15 mouse cellular contexts compared by ENCODE assay signal in the genomic region with DNA sequence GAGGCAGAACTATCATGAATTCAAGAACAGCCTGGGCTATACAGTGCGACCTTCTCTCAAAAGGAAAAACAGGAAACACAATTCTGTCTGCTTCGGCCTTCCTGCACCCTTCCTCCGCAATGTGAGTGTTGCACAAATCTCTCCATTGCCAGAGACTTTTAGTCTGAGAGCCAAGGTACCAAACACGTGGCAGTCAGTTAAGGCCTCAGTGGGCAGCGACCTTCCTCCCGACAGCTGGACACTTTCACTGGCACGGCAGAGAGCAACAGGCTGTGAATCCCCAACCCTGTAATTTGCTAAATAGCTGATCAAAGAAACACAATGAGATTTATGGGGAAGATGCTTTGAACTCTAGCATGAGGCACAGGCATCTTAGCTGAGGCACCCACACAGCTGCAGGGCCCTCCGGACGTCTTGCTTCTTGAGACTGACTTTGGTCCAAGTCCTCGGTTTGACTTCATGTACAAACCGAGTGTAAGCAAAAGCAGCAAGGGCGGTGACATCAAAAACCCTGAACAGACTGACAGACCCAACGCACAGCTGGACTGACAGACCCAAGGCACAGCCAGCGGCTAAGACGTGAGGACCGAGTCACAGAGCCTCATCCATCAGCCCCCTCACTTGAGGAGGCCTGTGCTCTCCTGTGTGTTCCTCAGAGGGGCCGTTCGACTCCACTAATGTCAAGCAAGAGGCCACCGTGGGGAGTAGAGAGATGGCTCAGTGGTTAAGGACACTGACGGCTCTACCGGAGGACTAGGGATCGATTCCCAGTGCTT.
DNase-seq lines count a peak whose midpoint lies in the region; ATAC-seq and TF ChIP-seq lines count a peak whose summit lies in the region.
"Had no signal": no experiment of that assay in that cellular context is flagged by ENCODE, and none has a peak within 500 bp of the region (broad histone marks: within the 10 kb centered on the region; RNA-seq: fewer than 3 reads in every experiment).

No protein-coding gene starts in this region.

- H3K36me3 ChIP-seq in heart, postnatal 0 days (replicated peaks; ENCODE audit: control insufficient read depth, insufficient read depth, low read length): no peaks in the 10 kb centered on the region
- no peaks in the 10 kb centered on the region for H3K36me3 ChIP-seq in forebrain, embryonic 16.5 days (ENCODE audit: control insufficient read depth, insufficient read depth)
- H3K36me3 ChIP-seq in forebrain, embryonic 15.5 days: no peaks in the 10 kb centered on the region
- H3K36me3 ChIP-seq: midbrain, embryonic 15.5 days; stomach, embryonic 15.5 days had no signal

- ATAC-seq in heart, postnatal 0 days (ENCODE audit: insufficient read depth, low read depth): no peak
- ATAC-seq in forebrain, embryonic 16.5 days: no peak
- no peak for ATAC-seq in forebrain, embryonic 15.5 days (replicated peaks)
- ATAC-seq: hindbrain, postnatal 0 days; midbrain, embryonic 15.5 days had no signal

- H3K4me3 ChIP-seq in heart, postnatal 0 days (ENCODE audit: low read depth, low read length): no peak overlapping the region
- H3K4me3 ChIP-seq in forebrain, embryonic 16.5 days (replicated peaks; ENCODE audit: low read length): no peak overlapping the region
- H3K4me3 ChIP-seq in forebrain, embryonic 15.5 days: no peak overlapping the region
- H3K4me3 ChIP-seq: midbrain, embryonic 15.5 days; stomach, embryonic 15.5 days had no signal

- DNase-seq in adrenal gland, adult 8-10 months: peak; percentile 30
- DNase-seq in adrenal gland, postnatal 25 days: no peak
- no peak for DNase-seq in heart, postnatal 0 days (ENCODE audit: low spot score)
- DNase-seq in heart, postnatal 4 days: no peak
- DNase-seq in adipocyte (ENCODE audit: low spot score): peak; percentile 77
- peak; percentile 70 for DNase-seq in lung, postnatal 10 days
- DNase-seq: cerebellum, postnatal 14 days; kidney, postnatal 36 days; thymus, postnatal 25 days had no signal

- 71% methylated on average over 22 of the region's 22 CpGs for WGBS in heart, postnatal 0 days
- 84% methylated on average over 22 of the region's 22 CpGs for WGBS in forebrain, embryonic 16.5 days
- whole genome bisulfite sequencing in forebrain, embryonic 15.5 days: 83% methylated on average over 22 of the region's 22 CpGs

- no peak overlapping the region for H3K9ac ChIP-seq in heart, postnatal 0 days (replicated peaks; ENCODE audit: low read depth, low read length)
- no peak overlapping the region for H3K9ac ChIP-seq in forebrain, embryonic 16.5 days (replicated peaks; ENCODE audit: low read depth, low read length)
- no peak overlapping the region for H3K9ac ChIP-seq in forebrain, embryonic 15.5 days (replicated peaks)
- H3K9ac ChIP-seq: midbrain, embryonic 15.5 days; stomach, embryonic 15.5 days had no signal

- no peak for TF ChIP-seq EP300 in heart, postnatal 0 days (IDR thresholded peaks at IDR 0.05; ENCODE audit: low read depth)

- no peak overlapping the region for H3K4me2 ChIP-seq in heart, postnatal 0 days (ENCODE audit: low read depth, low read length)
- no peak overlapping the region for H3K4me2 ChIP-seq in forebrain, embryonic 16.5 days (ENCODE audit: low read length)
- H3K4me2 ChIP-seq in forebrain, embryonic 15.5 days (replicated peaks): no peak overlapping the region
- H3K4me2 ChIP-seq: midbrain, embryonic 15.5 days; stomach, embryonic 15.5 days had no signal

- H3K4me1 ChIP-seq in heart, postnatal 0 days (ENCODE audit: control insufficient read depth, insufficient read depth): peaks cover 49% of the 10 kb centered on the region
- no peaks in the 10 kb centered on the region for H3K4me1 ChIP-seq in forebrain, embryonic 16.5 days (replicated peaks; ENCODE audit: control insufficient read depth, insufficient read depth, low read length)
- peaks cover 4% of the 10 kb centered on the region; the same call in 1 of the 2 replicates for H3K4me1 ChIP-seq in forebrain, embryonic 15.5 days
- H3K4me1 ChIP-seq: midbrain, embryonic 15.5 days had no signal

- no peak for TF ChIP-seq CTCF in heart, postnatal 0 days (IDR thresholded peaks at IDR 0.05; ENCODE audit: low read depth)

- peak overlapping the region; percentile 47; the same call in 1 of the 2 replicates for H3K27ac ChIP-seq in heart, postnatal 0 days (ENCODE audit: low read depth)
- H3K27ac ChIP-seq in forebrain, embryonic 16.5 days (ENCODE audit: low read length): no peak overlapping the region
- H3K27ac ChIP-seq in forebrain, embryonic 15.5 days (replicated peaks): no peak overlapping the region
- H3K27ac ChIP-seq: hindbrain, postnatal 0 days; macrophage; midbrain, embryonic 15.5 days; stomach, embryonic 15.5 days had no signal

- H3K9me3 ChIP-seq in heart, postnatal 0 days (replicated peaks; ENCODE audit: control insufficient read depth, low read length): no peaks in the 10 kb centered on the region
- no peaks in the 10 kb centered on the region for H3K9me3 ChIP-seq in forebrain, embryonic 16.5 days (ENCODE audit: control insufficient read depth, low read length)
- no peaks in the 10 kb centered on the region for H3K9me3 ChIP-seq in forebrain, embryonic 15.5 days
- H3K9me3 ChIP-seq: midbrain, embryonic 15.5 days; stomach, embryonic 15.5 days had no signal

- no peaks in the 10 kb centered on the region for H3K27me3 ChIP-seq in heart, postnatal 0 days (ENCODE audit: control insufficient read depth, insufficient read depth, low read length)
- H3K27me3 ChIP-seq in forebrain, embryonic 16.5 days (replicated peaks; ENCODE audit: control insufficient read depth, insufficient read depth, low read length): no peaks in the 10 kb centered on the region
- H3K27me3 ChIP-seq in forebrain, embryonic 15.5 days: no peaks in the 10 kb centered on the region
- H3K27me3 ChIP-seq: midbrain, embryonic 15.5 days; stomach, embryonic 15.5 days had no signal

Comparison
In these comparisons a context has a peak if more than half of its experiments do, and no peak if none do; other contexts are left out.
1. DNase-seq: peak in adrenal gland, adult 8-10 months (single experiment), adipocyte (single experiment) and lung, postnatal 10 days (single experiment); none in adrenal gland, postnatal 25 days (single experiment), heart, postnatal 0 days (single experiment) and heart, postnatal 4 days (single experiment).